Mouse (Mus musculus) MEL (cell line): Measurements from ENCODE around the gene Lin7a. TPM values are rescaled to one million over a fixed set of nuclear protein-coding genes. Genes with fewer than 3 reads are reported as not detected.

Experiments used
- DNase-seq: peaks from one replicate; pipeline ENCODE4 v3.0.0; 2011; ENCODE audit warnings: low read depth, low spot score
- H3K27ac ChIP-seq: 2 replicates; pipeline ENCODE4 v1.5.1; 2012; ENCODE audit warnings: low read depth, mild to moderate bottlenecking, control low read depth, low read length, moderate library complexity; ENCODE audit not compliant: control insufficient read depth
- H3K27me3 ChIP-seq, 2 experiments: fragments of 150-350 bp in 1 of 2; sonication (generic) in 1 of 2; 2 replicates each; pipeline ENCODE4 v1.6.1; 2012; ENCODE audit warnings: low read length in 2 of 2, mild to moderate bottlenecking in 2 of 2, improper control_type of control experiment in 1 of 2, moderate library complexity in 1 of 2; ENCODE audit not compliant: insufficient read depth in 2 of 2, control insufficient read depth in 1 of 2
- H3K36me3 ChIP-seq, 2 experiments: 2 replicates each; pipeline ENCODE4 v1.6.1; 2012 to 2014; ENCODE audit warnings: low read length in 2 of 2, improper control_type of control experiment in 1 of 2, inconsistent platforms in 1 of 2, mild to moderate bottlenecking in 1 of 2; ENCODE audit not compliant: insufficient read depth in 2 of 2, control insufficient read depth in 1 of 2
- H3K4me1 ChIP-seq, 2 experiments: fragments of 150-350 bp in 1 of 2; sonication (generic) in 1 of 2; 2 replicates each; pipeline ENCODE4 v1.6.1; 2012; ENCODE audit warnings: low read length in 2 of 2, improper control_type of control experiment in 1 of 2, mild to moderate bottlenecking in 1 of 2; ENCODE audit not compliant: insufficient read depth in 2 of 2, control insufficient read depth in 1 of 2
- H3K4me3 ChIP-seq, 2 experiments: fragments of 150-350 bp in 1 of 2; sonication (generic) in 1 of 2; 2 replicates each; pipeline ENCODE4 v1.5.1; 2012; ENCODE audit warnings: low read depth in 2 of 2, low read length in 2 of 2, mild to moderate bottlenecking in 2 of 2, moderate library complexity in 2 of 2, control low read depth in 1 of 2, improper control_type of control experiment in 1 of 2; ENCODE audit not compliant: control insufficient read depth in 1 of 2, insufficient read depth in 1 of 2
- H3K79me2 ChIP-seq: 2 replicates; pipeline ENCODE4 v1.6.1; 2012; ENCODE audit warnings: mild to moderate bottlenecking, low read length, moderate library complexity; ENCODE audit not compliant: control insufficient read depth, poor library complexity, insufficient read depth
- H3K9ac ChIP-seq: 2 replicates; pipeline ENCODE4 v1.6.1; 2012; ENCODE audit warnings: low read depth, mild to moderate bottlenecking, control low read depth, low read length, moderate library complexity; ENCODE audit not compliant: control insufficient read depth, poor library complexity, severe bottlenecking
- H3K9me3 ChIP-seq: fragments of 150-350 bp; sonication (generic); replicated peaks from 2 replicates; pipeline ENCODE4 v1.6.1; 2012; ENCODE audit warnings: mild to moderate bottlenecking, low read length, improper control_type of control experiment, moderate library complexity; ENCODE audit not compliant: insufficient read depth
- CHD1 ChIP-seq: IDR thresholded peaks from 2 replicates; pipeline ENCODE4 v1.6.1; 2012; ENCODE audit warnings: low read depth, mild to moderate bottlenecking, inconsistent platforms, low read length, improper control_type of control experiment
- CHD2 ChIP-seq: IDR thresholded peaks from 2 replicates; pipeline ENCODE4 v1.6.1; 2011; ENCODE audit warnings: low read length, improper control_type of control experiment
- CTCF ChIP-seq, 3 experiments: IDR thresholded peaks in 2 of 3; conservative IDR thresholded peaks in 1 of 3; 2 replicates each; pipeline ENCODE4 v1.5.1; 2011 to 2012; ENCODE audit warnings: low read length in 3 of 3, low read depth in 2 of 3, mild to moderate bottlenecking in 2 of 3, improper control_type of control experiment in 1 of 3, inconsistent platforms in 1 of 3, mixed read lengths in 1 of 3, moderate library complexity in 1 of 3; ENCODE audit not compliant: control insufficient read depth in 1 of 3, insufficient read depth in 1 of 3, poor library complexity in 1 of 3, severe bottlenecking in 1 of 3
- GATA1 ChIP-seq: IDR thresholded peaks from 2 replicates; pipeline ENCODE4 v1.6.1; 2011; ENCODE audit warnings: low read depth, low read length, improper control_type of control experiment
- HCFC1 ChIP-seq: IDR thresholded peaks from 2 replicates; pipeline ENCODE4 v1.6.1; 2012; ENCODE audit warnings: low read depth, mild to moderate bottlenecking, inconsistent platforms, low read length, improper control_type of control experiment, moderate library complexity
- JUND ChIP-seq: IDR thresholded peaks from 2 replicates; pipeline ENCODE4 v1.6.1; 2011; ENCODE audit warnings: low read depth, mild to moderate bottlenecking, improper control_type of control experiment, low read length
- MEF2A ChIP-seq: IDR thresholded peaks from 2 replicates; pipeline ENCODE4 v1.6.1; 2014; ENCODE audit warnings: low read depth, mild to moderate bottlenecking, inconsistent platforms, low read length, improper control_type of control experiment; ENCODE audit not compliant: poor library complexity, insufficient replicate concordance, severe bottlenecking; ENCODE audit errors: extremely low read depth
- MXI1 ChIP-seq: IDR thresholded peaks from 2 replicates; pipeline ENCODE4 v1.6.1; 2011; ENCODE audit warnings: mild to moderate bottlenecking, low read depth, low read length, improper control_type of control experiment
- MYB ChIP-seq: IDR thresholded peaks from 2 replicates; pipeline ENCODE4 v1.6.1; 2011; ENCODE audit warnings: mild to moderate bottlenecking, low read depth, low read length, improper control_type of control experiment
- MYC ChIP-seq: IDR thresholded peaks from 2 replicates; pipeline ENCODE4 v1.6.1; 2011; ENCODE audit warnings: low read depth, mild to moderate bottlenecking, low read length, improper control_type of control experiment, moderate library complexity
- POLR2AphosphoS2 ChIP-seq: IDR thresholded peaks from 2 replicates; pipeline ENCODE4 v1.6.1; 2011; ENCODE audit warnings: low read length, improper control_type of control experiment
- RCOR1 ChIP-seq: IDR thresholded peaks from 2 replicates; pipeline ENCODE4 v1.6.1; 2012; ENCODE audit warnings: low read depth, mild to moderate bottlenecking, inconsistent platforms, low read length, improper control_type of control experiment
- SMC3 ChIP-seq: IDR thresholded peaks from 2 replicates; pipeline ENCODE4 v1.6.1; 2011; ENCODE audit warnings: low read depth, low read length, improper control_type of control experiment
- UBTF ChIP-seq: IDR thresholded peaks from 2 replicates; pipeline ENCODE4 v1.6.1; 2012; ENCODE audit warnings: low read depth, mild to moderate bottlenecking, inconsistent platforms, low read length, improper control_type of control experiment, moderate library complexity, borderline replicate concordance; ENCODE audit not compliant: insufficient read depth
- USF1 ChIP-seq: IDR thresholded peaks from 2 replicates; pipeline ENCODE4 v1.6.1; 2014; ENCODE audit warnings: low read depth, mild to moderate bottlenecking, inconsistent platforms, low read length, improper control_type of control experiment, moderate library complexity
- USF2 ChIP-seq, 2 experiments: IDR thresholded peaks; 2 replicates each; pipeline ENCODE4 v1.6.1; 2011 to 2012; ENCODE audit warnings: improper control_type of control experiment in 2 of 2, low read length in 2 of 2, borderline replicate concordance in 1 of 2, inconsistent platforms in 1 of 2, low read depth in 1 of 2, mild to moderate bottlenecking in 1 of 2; ENCODE audit not compliant: insufficient read depth in 1 of 2
- ZC3H11A ChIP-seq: IDR thresholded peaks from 2 replicates; pipeline ENCODE4 v1.6.1; 2012; ENCODE audit warnings: low read depth, mild to moderate bottlenecking, inconsistent platforms, low read length, improper control_type of control experiment
- ZKSCAN1 ChIP-seq: IDR thresholded peaks from 2 replicates; pipeline ENCODE4 v1.6.1; 2012; ENCODE audit warnings: low read depth, mild to moderate bottlenecking, inconsistent platforms, low read length, improper control_type of control experiment, moderate library complexity
- ZNF384 ChIP-seq: IDR thresholded peaks from 2 replicates; pipeline ENCODE4 v1.6.1; 2012; ENCODE audit warnings: low read depth, mild to moderate bottlenecking, inconsistent platforms, low read length, improper control_type of control experiment
- polyA plus RNA-seq, 2 experiments: library from polyadenylated mRNA; stranded (reverse) in 1 of 2; unstranded in 1 of 2; fragments of >175 nt in 1 of 2; fragments of >200 nt in 1 of 2; gene quantifications; 2 replicates each; pipeline versions ENCODE4 v1.2.1 to v1.2.4; 2012; ENCODE audit warnings: low replicate concordance in 2 of 2, low read depth in 1 of 2; ENCODE audit not compliant: insufficient read length in 2 of 2, insufficient read depth in 1 of 2, missing spikeins in 1 of 2
- total RNA-seq: library from RNA; depleted of rRNA; stranded (reverse); fragments of 300-350 nt; gene quantifications from 2 replicates; pipeline ENCODE4 v1.2.3, GENCODE M21; 2012

The Lin7a gene
- total and polyA plus RNA-seq, 3 experiments, result not detected

DNA sequence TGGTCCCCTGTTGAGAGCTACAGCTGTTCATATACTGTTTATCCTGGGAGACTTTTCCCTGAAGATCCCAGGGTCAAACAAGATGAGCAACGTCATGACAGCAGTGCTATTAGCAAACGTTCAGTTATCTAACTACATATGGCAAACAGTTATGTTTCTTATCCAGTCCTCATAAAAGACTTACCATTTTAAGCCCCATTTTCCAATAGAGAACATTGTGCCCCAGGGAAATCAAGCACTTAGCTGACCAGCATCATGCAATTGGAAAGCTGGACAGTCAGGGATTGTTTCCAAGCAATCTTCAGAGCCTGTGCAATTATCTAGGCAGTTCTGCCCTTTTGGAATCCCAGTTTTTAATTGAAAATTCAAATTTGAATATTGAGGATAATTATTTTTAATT is 105.7 kb downstream of the Lin7a start:
- DNase-seq, result no peak
- H3K4me3 ChIP-seq, result no peak overlapping the region
- no peaks in the 10 kb centered on the region for H3K4me1 ChIP-seq
- H3K79me2 ChIP-seq, result no peaks in the 10 kb centered on the region
- H3K27me3 ChIP-seq, result no peaks in the 10 kb centered on the region
- no peaks in the 10 kb centered on the region for H3K9me3 ChIP-seq
- no peak for TF ChIP-seq RCOR1
- no peak for TF ChIP-seq MYB
- TF ChIP-seq USF2 (IDR thresholded peaks at IDR 0.05; ENCODE audit: borderline replicate concordance in 1 of 2, insufficient read depth in 1 of 2, low read depth in 1 of 2, low read length in 2 of 2), result no peak
- TF ChIP-seq CTCF (IDR thresholded peaks at IDR 0.05 in 2 of 3, conservative IDR thresholded peaks at IDR 0.05 in 1 of 3; ENCODE audit: control insufficient read depth in 1 of 3, insufficient read depth in 1 of 3, low read depth in 2 of 3, low read length in 3 of 3, poor library complexity in 1 of 3, severe bottlenecking in 1 of 3), result no peak
- TF ChIP-seq USF1, result no peak
- no peak for TF ChIP-seq MYC
- no peak for TF ChIP-seq UBTF
- TF ChIP-seq MXI1, result no peak
- TF ChIP-seq CHD2, result no peak
- TF ChIP-seq ZKSCAN1, result no peak
- TF ChIP-seq SMC3, result no peak
- no peak for TF ChIP-seq GATA1
- TF ChIP-seq HCFC1, result no peak
- no peak for TF ChIP-seq POLR2AphosphoS2
- no peak for TF ChIP-seq ZNF384
- no peak for TF ChIP-seq JUND
- no peak overlapping the region for H3K9ac ChIP-seq
- H3K36me3 ChIP-seq, result no peaks in the 10 kb centered on the region
- no peak overlapping the region for H3K27ac ChIP-seq

DNA sequence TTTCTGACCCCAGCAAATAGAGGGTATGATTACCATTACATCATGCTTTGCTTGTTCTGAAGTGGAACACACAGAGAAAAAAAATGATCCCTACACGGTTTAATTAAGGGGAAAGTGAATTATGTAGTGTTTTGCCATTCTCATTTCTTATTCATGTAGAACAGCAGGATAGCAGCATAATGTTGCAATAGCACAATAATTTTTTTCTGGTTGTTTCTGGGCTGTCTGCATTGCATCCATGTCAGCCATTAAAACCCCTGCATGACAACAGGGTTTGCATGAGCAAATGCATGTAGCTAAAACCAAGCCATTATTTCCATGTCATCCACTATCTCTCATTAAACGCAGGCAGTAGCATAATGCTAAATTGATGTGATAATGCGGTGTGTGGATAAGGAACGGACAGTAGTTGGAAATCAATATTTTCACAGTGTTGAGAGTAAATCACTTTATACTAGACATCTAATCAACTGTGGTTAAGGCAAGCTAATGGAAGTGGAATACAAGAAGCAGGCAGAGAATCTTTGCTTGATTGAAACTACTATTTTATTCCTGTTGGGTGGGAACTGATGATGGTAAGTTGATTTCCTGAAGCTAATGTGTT is 109.8 kb downstream of the Lin7a start:
- Histone ChIP-seq H3K27me3 (no peaks in the 10 kb centered on the region), H3K79me2 (no peaks in the 10 kb centered on the region), H3K9me3 (no peaks in the 10 kb centered on the region), H3K36me3 (no peaks in the 10 kb centered on the region), H3K9ac (no peak overlapping the region), H3K4me3 (no peak overlapping the region), H3K4me1 (no peaks in the 10 kb centered on the region), H3K27ac (no peak overlapping the region)
- TF ChIP-seq ZC3H11A (no peak), MEF2A (no peak), MYC (no peak), JUND (no peak), CHD1 (no peak), MYB (no peak)
- no peak for DNase-seq
